Mouse (Mus musculus) bone marrow, adult 2 months (tissue): ENCODE measurements around the gene 4930516K23Rik.

Source experiments
- CTCF ChIP-seq: fragments of 200-500 bp; IDR thresholded peaks from 2 replicates; pipeline ENCODE4 v1.5.1; 2011; ENCODE audit warnings: low read length, control low read depth; ENCODE audit not compliant: control insufficient read depth, insufficient read depth
- POLR2A ChIP-seq: fragments of 200-500 bp; IDR thresholded peaks from 2 replicates; pipeline ENCODE4 v1.6.1; 2011; ENCODE audit warnings: low read depth, mild to moderate bottlenecking, control low read depth, low read length, borderline replicate concordance; ENCODE audit not compliant: control insufficient read depth

GRCm38 (mm10) chr7:104071769-104072168 is 10.5 kb upstream of the 4930516K23Rik start, which contains the start of gene Olfr644:
- TF ChIP-seq POLR2A (no peak), CTCF (no peak)
